Mouse (Mus musculus): Measurements from ENCODE around the gene Dctpp1. TPM values are rescaled to one million over a fixed set of nuclear protein-coding genes. Genes with fewer than 3 reads are reported as not detected.

The Dctpp1 gene
- polyA plus RNA-seq, 1 experiment from 2014 or later, result 96.8 TPM

DNA sequence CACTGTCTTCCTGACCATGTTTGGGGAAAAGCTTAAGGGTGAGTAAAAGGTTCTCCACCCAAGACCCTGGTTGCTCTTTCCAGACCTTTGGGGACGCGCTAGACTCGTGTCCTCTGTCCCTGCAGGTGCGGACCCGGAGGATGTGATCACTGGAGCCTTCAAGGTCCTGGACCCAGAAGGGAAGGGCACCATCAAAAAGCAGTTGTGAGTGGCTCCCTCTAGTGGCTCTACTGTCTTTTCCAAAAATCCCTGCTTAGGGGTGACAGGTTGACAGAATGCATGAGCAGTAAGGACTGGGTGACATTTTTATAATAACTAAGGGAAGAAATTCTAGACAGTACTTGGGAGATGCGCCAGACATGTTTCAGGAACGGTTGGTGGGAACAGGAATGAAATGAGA lies 47.0 kb downstream of the Dctpp1 start:
- peak; percentile 56 for DNase-seq
- TF ChIP-seq CTCF (IDR thresholded peaks at IDR 0.05; ENCODE audit: low read depth) (peak; percentile 87), EP300 (IDR thresholded peaks at IDR 0.05; ENCODE audit: low read depth) (no peak)
- WGBS (ENCODE audit: insufficient replicate concordance), result 25% methylated on average over 7 of the region's 7 CpGs

DNA sequence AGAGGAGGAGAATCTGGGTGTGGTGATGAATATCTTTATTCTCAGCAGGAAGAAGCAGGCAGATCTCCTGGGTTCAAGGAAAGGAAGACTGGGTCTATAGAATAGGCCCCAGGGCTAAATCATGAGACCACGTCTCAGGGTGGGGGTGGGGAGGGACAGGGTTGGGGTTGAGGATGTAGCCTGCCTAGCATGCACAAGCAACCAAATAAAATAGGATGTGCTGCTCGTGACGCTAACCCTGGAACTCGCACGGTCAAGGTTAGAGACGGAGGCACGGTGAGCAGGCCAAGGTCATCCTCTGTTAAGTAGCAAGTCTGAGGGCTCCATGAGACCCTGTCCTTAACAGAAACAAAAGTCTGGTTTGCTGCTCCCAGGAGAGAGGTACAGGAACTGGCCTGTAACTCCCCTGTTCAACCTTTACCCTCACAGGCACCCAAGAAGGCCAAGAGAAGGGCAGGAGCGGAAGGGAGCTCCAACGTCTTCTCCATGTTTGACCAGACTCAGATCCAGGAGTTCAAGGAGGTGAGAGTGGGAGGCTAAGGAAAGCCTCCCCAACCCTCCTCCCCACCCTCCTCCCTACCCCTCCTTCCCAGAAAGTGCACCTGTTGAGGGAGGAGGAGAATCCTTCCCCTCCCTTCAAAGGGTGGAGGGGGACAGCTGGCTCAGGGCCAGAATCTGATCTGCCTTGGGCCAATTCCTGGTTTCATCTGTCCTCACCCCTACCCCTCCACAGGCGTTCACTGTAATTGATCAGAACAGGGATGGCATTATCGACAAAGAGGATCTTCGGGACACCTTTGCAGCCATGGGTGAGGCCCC lies 47.9 kb downstream of the Dctpp1 start:
- H3K27me3 ChIP-seq (ENCODE audit: insufficient read depth, low read length), result no peaks in the 10 kb centered on the region
- no peak overlapping the region for H3K4me2 ChIP-seq (ENCODE audit: low read depth, low read length)
- H3K4me3 ChIP-seq (ENCODE audit: low read depth, low read length), result no peak overlapping the region
- no peak overlapping the region for H3K9ac ChIP-seq (replicated peaks)
- peaks cover 37% of the 10 kb centered on the region for H3K4me1 ChIP-seq (ENCODE audit: insufficient read depth)
- DNase-seq (no peak), ATAC-seq (no peak)
- no peak for TF ChIP-seq CTCF (IDR thresholded peaks at IDR 0.05; ENCODE audit: low read depth)
- TF ChIP-seq EP300 (IDR thresholded peaks at IDR 0.05; ENCODE audit: low read depth), result no peak
- no peak overlapping the region for H3K27ac ChIP-seq (ENCODE audit: low read depth)
- H3K36me3 ChIP-seq (replicated peaks; ENCODE audit: insufficient read depth, low read length), result peaks cover 9% of the 10 kb centered on the region; the same call in 1 of the 2 replicates
- H3K9me3 ChIP-seq (ENCODE audit: low read length), result no peaks in the 10 kb centered on the region
- WGBS (ENCODE audit: insufficient replicate concordance), result 84% methylated on average over 12 of the region's 12 CpGs

More for the DNA sequence above, 47.0 kb downstream of the Dctpp1 start:
- H3K9ac ChIP-seq (replicated peaks), result no peak overlapping the region
- H3K9me3 ChIP-seq (ENCODE audit: low read length), result no peaks in the 10 kb centered on the region
- H3K27me3 ChIP-seq (ENCODE audit: insufficient read depth, low read length), result no peaks in the 10 kb centered on the region
- H3K4me3 ChIP-seq (ENCODE audit: low read depth, low read length), result no peak overlapping the region
- no peak for ATAC-seq
- peaks cover 9% of the 10 kb centered on the region; the same call in 1 of the 2 replicates for H3K36me3 ChIP-seq (replicated peaks; ENCODE audit: insufficient read depth, low read length)
- no peak overlapping the region for H3K27ac ChIP-seq (ENCODE audit: low read depth)
- no peak overlapping the region for H3K4me2 ChIP-seq (ENCODE audit: low read depth, low read length)
- peaks cover 44% of the 10 kb centered on the region for H3K4me1 ChIP-seq (ENCODE audit: insufficient read depth)

DNA sequence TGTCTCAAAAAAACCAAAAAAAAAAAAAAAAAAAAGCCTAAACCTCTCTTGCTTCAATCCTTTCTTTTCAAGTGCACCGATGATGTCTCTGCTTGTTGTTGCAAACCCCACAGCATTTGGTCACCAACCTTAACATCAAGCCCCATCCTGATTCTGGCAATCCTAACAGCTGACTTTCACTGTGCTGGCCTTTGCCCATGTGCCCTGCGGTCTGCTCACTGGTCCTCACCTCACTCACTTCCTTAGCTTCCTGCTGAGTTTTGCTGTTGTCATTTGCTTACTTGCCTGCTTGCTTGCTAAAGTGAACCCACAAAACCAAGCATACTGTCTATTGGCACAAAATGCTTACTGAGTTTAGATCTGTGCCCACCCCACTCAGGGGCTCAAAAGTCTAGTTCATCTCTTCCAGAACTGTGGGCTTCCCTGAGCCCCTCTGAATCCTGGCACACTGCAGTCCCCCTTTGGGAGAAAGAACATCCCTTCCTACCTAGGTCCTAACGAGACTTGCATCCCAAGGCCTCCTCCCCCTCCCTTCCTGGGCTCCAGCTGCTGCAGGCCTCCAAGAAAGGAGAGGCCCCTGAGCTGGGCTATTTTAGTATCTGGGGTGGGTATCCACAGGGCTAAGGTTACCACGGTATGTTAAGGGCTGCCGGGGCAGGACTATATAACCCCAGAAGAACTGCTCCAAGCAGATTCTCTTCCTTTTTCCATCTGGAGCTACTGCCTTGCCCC lies 49.3 kb downstream of the Dctpp1 start:
- WGBS (ENCODE audit: insufficient replicate concordance), result 60% methylated on average over 5 of the region's 5 CpGs
- Histone ChIP-seq H3K36me3 (replicated peaks; ENCODE audit: insufficient read depth, low read length) (peaks cover 9% of the 10 kb centered on the region; the same call in 1 of the 2 replicates), H3K27me3 (ENCODE audit: insufficient read depth, low read length) (no peaks in the 10 kb centered on the region), H3K9me3 (ENCODE audit: low read length) (no peaks in the 10 kb centered on the region), H3K4me3 (ENCODE audit: low read depth, low read length) (no peak overlapping the region), H3K4me1 (ENCODE audit: insufficient read depth) (peaks cover 36% of the 10 kb centered on the region), H3K4me2 (ENCODE audit: low read depth, low read length) (no peak overlapping the region), H3K9ac (replicated peaks) (no peak overlapping the region), H3K27ac (ENCODE audit: low read depth) (no peak overlapping the region)
- TF ChIP-seq CTCF (IDR thresholded peaks at IDR 0.05; ENCODE audit: low read depth), result no peak
- DNase-seq (no peak), ATAC-seq (no peak)

DNA sequence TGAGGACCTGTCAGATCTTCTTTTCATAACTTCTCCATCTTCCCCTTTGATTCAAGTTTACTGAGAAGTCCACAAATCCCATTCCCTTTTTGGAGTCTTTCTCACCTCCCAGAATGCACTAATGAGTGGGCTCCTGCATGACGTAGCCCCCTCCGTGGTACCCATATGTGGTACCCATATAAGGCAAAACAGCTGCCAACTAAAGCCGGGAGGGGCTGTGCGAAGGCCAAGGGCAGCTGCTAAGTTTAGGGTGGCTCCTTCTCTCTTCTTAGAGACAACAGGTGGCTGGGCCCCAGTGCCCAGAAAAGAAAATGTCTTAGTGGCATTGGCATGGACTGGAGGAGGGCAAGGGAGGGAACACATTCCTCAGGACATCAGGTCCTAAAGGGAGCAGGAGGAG lies 50.2 kb downstream of the Dctpp1 start:
- Histone ChIP-seq H3K27me3 (ENCODE audit: insufficient read depth, low read length) (no peaks in the 10 kb centered on the region), H3K27ac (ENCODE audit: low read depth) (peak overlapping the region; percentile 84), H3K36me3 (replicated peaks; ENCODE audit: insufficient read depth, low read length) (peaks cover 9% of the 10 kb centered on the region; the same call in 1 of the 2 replicates), H3K4me2 (ENCODE audit: low read depth, low read length) (peak overlapping the region; percentile 79), H3K9ac (replicated peaks) (peak overlapping the region; percentile 52; the same call in 1 of the 2 replicates), H3K9me3 (ENCODE audit: low read length) (no peaks in the 10 kb centered on the region), H3K4me1 (ENCODE audit: insufficient read depth) (peaks cover 35% of the 10 kb centered on the region), H3K4me3 (ENCODE audit: low read depth, low read length) (peak overlapping the region; percentile 67; the same call in 1 of the 2 replicates)
- no peak for DNase-seq
- 82% methylated on average over 4 of the region's 4 CpGs for WGBS (ENCODE audit: insufficient replicate concordance)
- no peak for ATAC-seq
- TF ChIP-seq EP300 (IDR thresholded peaks at IDR 0.05; ENCODE audit: low read depth) (no peak), CTCF (IDR thresholded peaks at IDR 0.05; ENCODE audit: low read depth) (no peak)

DNA sequence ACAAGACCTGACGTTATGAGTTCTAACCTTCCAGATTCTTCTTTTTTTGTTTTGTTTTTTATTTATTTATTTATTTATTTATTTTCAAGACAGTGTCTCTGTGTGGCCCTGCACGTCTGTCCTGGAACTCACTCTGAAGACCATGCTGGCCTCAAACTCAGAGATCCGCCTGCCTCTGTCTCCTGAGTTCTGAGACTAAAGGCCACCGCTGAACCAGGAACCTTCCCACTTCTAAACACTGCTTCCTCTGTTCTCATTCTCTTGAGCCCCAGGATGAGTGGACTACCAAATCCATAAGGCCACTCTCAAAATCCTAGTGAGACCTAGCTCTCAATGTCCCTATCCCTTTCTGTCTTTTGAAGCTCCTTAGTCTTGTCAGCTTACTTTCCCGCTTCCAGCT lies 50.7 kb downstream of the Dctpp1 start:
- DNase-seq (no peak), ATAC-seq (no peak)
- peak overlapping the region; percentile 67 for H3K4me3 ChIP-seq (ENCODE audit: low read depth, low read length)
- no peaks in the 10 kb centered on the region for H3K9me3 ChIP-seq (ENCODE audit: low read length)
- WGBS (ENCODE audit: insufficient replicate concordance), result 72% methylated on average over 5 of the region's 5 CpGs
- no peak for TF ChIP-seq EP300 (IDR thresholded peaks at IDR 0.05; ENCODE audit: low read depth)
- TF ChIP-seq CTCF (IDR thresholded peaks at IDR 0.05; ENCODE audit: low read depth), result no peak
- H3K4me1 ChIP-seq (ENCODE audit: insufficient read depth), result peaks cover 33% of the 10 kb centered on the region
- peaks cover 8% of the 10 kb centered on the region; the same call in 1 of the 2 replicates for H3K36me3 ChIP-seq (replicated peaks; ENCODE audit: insufficient read depth, low read length)
- peak overlapping the region; percentile 52 for H3K9ac ChIP-seq (replicated peaks)
- H3K27ac ChIP-seq (ENCODE audit: low read depth), result peak overlapping the region; percentile 84
- H3K4me2 ChIP-seq (ENCODE audit: low read depth, low read length), result peak overlapping the region; percentile 79
- H3K27me3 ChIP-seq (ENCODE audit: insufficient read depth, low read length), result no peaks in the 10 kb centered on the region

Data from liver, postnatal 0 days (tissue).